Mouse (Mus musculus) liver, postnatal 0 days (tissue): ENCODE data around the gene Gkn3. TPM values are rescaled to one million over a fixed set of nuclear protein-coding genes. Genes with fewer than 3 reads are reported as not detected.

Experiments
- ATAC-seq: fragments of 200-750 bp; cut with Nextera tagmentation; 2 replicates; pipeline ENCODE4 v1.8.0; 2017; ENCODE audit warnings: mild to moderate bottlenecking, moderate library complexity
- DNase-seq: peaks from one replicate; pipeline ENCODE4 v3.0.0-alpha.2; 2016
- H3K27ac ChIP-seq: fragments of 300-500 bp; sonication (generic); 2 replicates; pipeline ENCODE4 v1.5.1; 2014; ENCODE audit warnings: antibody characterized with exemption, moderate library complexity, mild to moderate bottlenecking, low read depth
- H3K27me3 ChIP-seq: fragments of 300-500 bp; sonication (generic); 2 replicates; pipeline ENCODE4 v1.6.1; 2014; ENCODE audit warnings: low read length, control low read depth, mixed read lengths; ENCODE audit not compliant: insufficient read depth
- H3K36me3 ChIP-seq: fragments of 300-500 bp; sonication (generic); replicated peaks from 2 replicates; pipeline ENCODE4 v1.6.1; 2014; ENCODE audit warnings: mild to moderate bottlenecking, control low read depth, low read length, moderate library complexity, mixed read lengths; ENCODE audit not compliant: insufficient read depth
- H3K4me1 ChIP-seq: fragments of 300-500 bp; sonication (generic); 2 replicates; pipeline ENCODE4 v1.6.1; 2014; ENCODE audit warnings: antibody characterized with exemption, mild to moderate bottlenecking, control low read depth; ENCODE audit not compliant: insufficient read depth
- H3K4me2 ChIP-seq: fragments of 300-500 bp; sonication (generic); 2 replicates; pipeline ENCODE4 v1.6.1; 2014; ENCODE audit warnings: low read depth, mild to moderate bottlenecking, low read length, moderate library complexity, mixed read lengths
- H3K4me3 ChIP-seq: fragments of 300-500 bp; sonication (generic); 2 replicates; pipeline ENCODE4 v1.5.1; 2014; ENCODE audit warnings: low read depth, low read length
- H3K9ac ChIP-seq: fragments of 300-500 bp; sonication (generic); replicated peaks from 2 replicates; pipeline ENCODE4 v1.6.1; 2014; ENCODE audit warnings: mild to moderate bottlenecking, moderate library complexity
- H3K9me3 ChIP-seq: fragments of 300-500 bp; sonication (generic); 2 replicates; pipeline ENCODE4 v1.6.1; 2016; ENCODE audit warnings: mild to moderate bottlenecking, control low read depth, low read length, mixed read lengths
- CTCF ChIP-seq: sonication (generic); IDR thresholded peaks from 2 replicates; pipeline ENCODE4 v1.5.1; 2016; ENCODE audit warnings: antibody characterized with exemption, low read depth
- EP300 ChIP-seq: IDR thresholded peaks from 2 replicates; pipeline ENCODE4 v1.6.1; 2016; ENCODE audit warnings: antibody characterized with exemption, low read depth, mild to moderate bottlenecking
- WGBS: fragments of 180-500 bp; shearing (Covaris S2); extraction: QIAGEN DNeasy Blood & Tissue Kit; methylation state at CpG from one replicate; pipeline ENCODE4 v1.1.7; 2014; ENCODE audit not compliant: insufficient replicate concordance; 5-methylcytosine and 5-hydroxymethylcytosine counted together
- polyA plus RNA-seq: library from polyadenylated mRNA; unstranded; fragments of >200 nt; fragmentation: Nextera tagmentation; extraction: Ambion mirVana; gene quantifications from 2 replicates; pipeline ENCODE4 v1.2.1, GENCODE M21; 2015

Gkn3 gene
- polyA plus RNA-seq, 1 experiment from 2014 or later: not detected

GRCm38 (mm10) chr6:87424037-87424816 lies 35.5 kb upstream of the Gkn3 start:
- Histone ChIP-seq H3K4me3 (no peak overlapping the region), H3K4me2 (no peak overlapping the region), H3K4me1 (no peaks in the 10 kb centered on the region), H3K9ac (no peak overlapping the region), H3K9me3 (no peaks in the 10 kb centered on the region), H3K27me3 (no peaks in the 10 kb centered on the region), H3K36me3 (no peaks in the 10 kb centered on the region), H3K27ac (no peak overlapping the region)
- 56% methylated on average over 19 of the region's 19 CpGs for WGBS
- ATAC-seq: no peak
- TF ChIP-seq EP300 (0 out of 2 replicates have a peak, but pooled peaks have one; percentile 18), CTCF (no peak)
- DNase-seq: no peak

- no peak for DNase-seq
- TF ChIP-seq CTCF (no peak), EP300 (no peak)
- no peak for ATAC-seq
- Histone ChIP-seq H3K9ac (no peak overlapping the region), H3K27me3 (no peaks in the 10 kb centered on the region), H3K4me2 (no peak overlapping the region), H3K9me3 (no peaks in the 10 kb centered on the region), H3K27ac (0 out of 2 replicates have a peak overlapping the region, but pooled peaks have one; percentile 35), H3K4me3 (no peak overlapping the region), H3K36me3 (no peaks in the 10 kb centered on the region), H3K4me1 (no peaks in the 10 kb centered on the region)
- 59% methylated on average over 7 of the region's 7 CpGs for WGBS
Observed at GRCm38 (mm10) chr6:87422304-87422703, 33.6 kb upstream of the Gkn3 start.

DNA sequence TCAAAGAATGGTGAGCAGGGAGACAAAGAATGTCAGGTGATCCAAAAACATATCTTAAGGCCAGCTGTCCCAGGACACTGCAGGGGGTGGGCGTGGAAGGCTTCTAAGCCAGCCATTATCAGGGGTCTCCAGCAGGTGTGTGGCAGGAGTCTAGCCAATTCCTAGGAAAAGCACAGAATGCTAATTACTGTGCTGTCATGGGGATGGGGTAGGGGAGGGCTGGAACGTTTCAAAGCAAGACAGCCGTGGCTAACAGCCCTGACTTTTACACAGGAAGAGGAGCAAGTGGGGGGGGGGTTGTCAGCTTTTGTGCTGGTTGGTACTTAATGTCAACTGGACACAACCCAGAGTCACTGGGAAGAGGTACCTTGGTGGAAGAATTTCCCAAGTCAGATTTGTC lies 23.3 kb upstream of the Gkn3 start:
- H3K27me3 ChIP-seq: no peaks in the 10 kb centered on the region
- ATAC-seq (no peak), DNase-seq (no peak)
- no peaks in the 10 kb centered on the region for H3K36me3 ChIP-seq
- H3K9me3 ChIP-seq: no peaks in the 10 kb centered on the region
- H3K4me2 ChIP-seq: no peak overlapping the region
- WGBS: 54% methylated on average over 3 of the region's 3 CpGs
- no peak overlapping the region for H3K27ac ChIP-seq
- no peak overlapping the region for H3K9ac ChIP-seq
- no peaks in the 10 kb centered on the region for H3K4me1 ChIP-seq
- H3K4me3 ChIP-seq: no peak overlapping the region
- TF ChIP-seq EP300: no peak
- no peak for TF ChIP-seq CTCF

- Histone ChIP-seq H3K4me3 (no peak overlapping the region), H3K36me3 (no peaks in the 10 kb centered on the region), H3K9me3 (no peaks in the 10 kb centered on the region), H3K9ac (no peak overlapping the region), H3K27me3 (no peaks in the 10 kb centered on the region), H3K27ac (no peak overlapping the region), H3K4me1 (peaks cover 11% of the 10 kb centered on the region; the same call in 1 of the 2 replicates), H3K4me2 (no peak overlapping the region)
- WGBS: 49% methylated on average over 6 of the region's 6 CpGs
- TF ChIP-seq CTCF (no peak), EP300 (no peak)
- DNase-seq (no peak), ATAC-seq (peak; percentile 15; the same call in 1 of the 2 replicates)
Observed at GRCm38 (mm10) chr6:87401456-87401855, 12.7 kb upstream of the Gkn3 start.

- Histone ChIP-seq H3K27me3 (no peaks in the 10 kb centered on the region), H3K4me2 (no peak overlapping the region), H3K4me3 (no peak overlapping the region), H3K27ac (peak overlapping the region; percentile 25; the same call in 1 of the 2 replicates), H3K36me3 (no peaks in the 10 kb centered on the region), H3K4me1 (peaks cover 11% of the 10 kb centered on the region; the same call in 1 of the 2 replicates), H3K9ac (no peak overlapping the region), H3K9me3 (no peaks in the 10 kb centered on the region)
- DNase-seq (no peak), ATAC-seq (no peak)
- 13% methylated on average over 4 of the region's 4 CpGs for WGBS
- TF ChIP-seq CTCF (no peak), EP300 (no peak)
Observed at GRCm38 (mm10) chr6:87399886-87400566, 11.3 kb upstream of the Gkn3 start.

GRCm38 (mm10) chr6:87399137-87399536 lies 10.4 kb upstream of the Gkn3 start:
- H3K36me3 ChIP-seq: no peaks in the 10 kb centered on the region
- peaks cover 11% of the 10 kb centered on the region; the same call in 1 of the 2 replicates for H3K4me1 ChIP-seq
- no peaks in the 10 kb centered on the region for H3K9me3 ChIP-seq
- no peak overlapping the region for H3K9ac ChIP-seq
- H3K4me3 ChIP-seq: no peak overlapping the region
- 1% methylated on average over 5 of the region's 5 CpGs for WGBS
- TF ChIP-seq EP300 (no peak), CTCF (peak; percentile 96)
- ATAC-seq (0 out of 2 replicates have a peak, but pooled peaks have one; percentile 29), DNase-seq (peak; percentile 82)
- H3K27ac ChIP-seq: no peak overlapping the region
- no peaks in the 10 kb centered on the region for H3K27me3 ChIP-seq
- no peak overlapping the region for H3K4me2 ChIP-seq
